Mouse (Mus musculus): Measurements from ENCODE around the gene Glis3. TPM values are rescaled to one million over a fixed set of nuclear protein-coding genes. Genes with fewer than 3 reads are reported as not detected.

Glis3 gene
- polyA plus RNA-seq, 1 experiment from 2014 or later = 0.36 TPM

DNA sequence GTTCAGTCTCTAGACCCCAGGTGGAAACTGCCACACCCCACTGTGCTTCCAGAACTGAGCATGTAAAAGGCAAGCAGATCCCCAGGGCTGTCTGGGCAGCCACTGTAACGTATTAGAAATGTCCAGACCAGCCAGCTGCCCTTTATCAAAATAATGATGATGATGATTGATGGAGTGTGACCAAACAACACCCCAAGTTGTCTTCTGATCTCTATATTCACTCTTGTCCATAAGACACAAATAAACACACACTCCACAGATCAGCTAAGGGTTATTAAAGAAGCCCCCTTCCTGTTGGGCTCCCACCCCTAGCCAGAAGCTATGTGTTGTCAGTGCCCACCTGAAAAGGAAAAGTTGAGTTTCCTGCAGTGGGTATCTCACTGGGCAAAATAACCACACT is 134.4 kb downstream of the Glis3 start:
- ATAC-seq (no peak), DNase-seq (no peak)
- Histone ChIP-seq H3K27ac (ENCODE audit: low read depth) (no peak overlapping the region), H3K27me3 (ENCODE audit: insufficient read depth, low read length) (no peaks in the 10 kb centered on the region), H3K4me1 (ENCODE audit: insufficient read depth) (no peaks in the 10 kb centered on the region), H3K9ac (replicated peaks) (no peak overlapping the region), H3K9me3 (ENCODE audit: low read length) (no peaks in the 10 kb centered on the region), H3K36me3 (replicated peaks; ENCODE audit: insufficient read depth, low read length) (no peaks in the 10 kb centered on the region), H3K4me2 (ENCODE audit: low read depth, low read length) (no peak overlapping the region), H3K4me3 (ENCODE audit: low read depth, low read length) (no peak overlapping the region)
- WGBS (ENCODE audit: insufficient replicate concordance) = 44% methylated on average over 1 of the region's 1 CpGs
- TF ChIP-seq EP300 (IDR thresholded peaks at IDR 0.05; ENCODE audit: low read depth) (no peak), CTCF (IDR thresholded peaks at IDR 0.05; ENCODE audit: low read depth) (no peak)

DNA sequence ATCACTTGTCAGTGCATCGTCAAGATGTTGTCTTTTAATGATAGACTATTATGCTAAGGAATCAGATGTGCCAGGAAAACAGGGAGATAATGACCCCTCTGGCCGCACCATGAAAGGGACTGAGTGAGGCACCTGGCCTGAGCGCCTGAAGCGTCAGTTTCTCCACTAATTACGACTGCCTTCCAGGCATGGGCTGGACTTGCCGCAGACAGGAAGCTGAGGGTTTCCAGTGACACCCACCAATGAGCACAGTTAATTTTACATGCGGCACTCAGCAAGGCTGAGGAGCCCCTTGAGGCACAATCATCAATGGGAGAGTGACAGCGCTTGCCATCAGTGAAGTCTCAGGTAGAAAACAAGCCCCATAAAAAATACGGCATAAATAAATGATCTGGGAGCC is 141.1 kb downstream of the Glis3 start:
- H3K9ac ChIP-seq (replicated peaks) = no peak overlapping the region
- no peak overlapping the region for H3K4me2 ChIP-seq (ENCODE audit: low read depth, low read length)
- H3K36me3 ChIP-seq (replicated peaks; ENCODE audit: insufficient read depth, low read length) = no peaks in the 10 kb centered on the region
- 50% methylated on average over 9 of the region's 9 CpGs for WGBS (ENCODE audit: insufficient replicate concordance)
- no peak for DNase-seq
- no peak for ATAC-seq
- H3K4me1 ChIP-seq (ENCODE audit: insufficient read depth) = no peaks in the 10 kb centered on the region
- no peak overlapping the region for H3K4me3 ChIP-seq (ENCODE audit: low read depth, low read length)
- H3K9me3 ChIP-seq (ENCODE audit: low read length) = no peaks in the 10 kb centered on the region
- TF ChIP-seq EP300 (IDR thresholded peaks at IDR 0.05; ENCODE audit: low read depth) (no peak), CTCF (IDR thresholded peaks at IDR 0.05; ENCODE audit: low read depth) (no peak)
- no peak overlapping the region for H3K27ac ChIP-seq (ENCODE audit: low read depth)
- H3K27me3 ChIP-seq (ENCODE audit: insufficient read depth, low read length) = no peaks in the 10 kb centered on the region

DNA sequence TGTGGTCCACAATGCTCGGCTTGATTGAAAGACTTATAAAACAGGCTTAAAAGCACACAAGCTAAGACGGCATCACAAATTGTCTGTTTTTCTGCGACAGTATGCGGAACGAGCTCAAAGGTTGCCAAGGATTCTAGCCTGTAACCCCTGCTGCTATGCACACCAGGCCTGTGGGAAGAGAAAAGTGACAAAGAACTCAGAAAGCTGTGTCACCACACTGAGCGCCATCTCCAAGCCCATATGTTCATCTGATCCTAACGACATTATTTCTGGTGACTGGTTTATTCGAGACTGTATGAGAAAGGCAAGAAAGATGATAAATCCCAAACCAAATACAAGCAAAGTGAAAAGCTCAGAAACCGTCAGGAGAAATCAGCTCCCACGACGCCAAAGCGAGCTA is 144.9 kb downstream of the Glis3 start:
- WGBS (ENCODE audit: insufficient replicate concordance) = 83% methylated on average over 12 of the region's 12 CpGs
- H3K4me1 ChIP-seq (ENCODE audit: insufficient read depth) = no peaks in the 10 kb centered on the region
- DNase-seq = no peak
- H3K27ac ChIP-seq (ENCODE audit: low read depth) = no peak overlapping the region
- no peak for TF ChIP-seq CTCF (IDR thresholded peaks at IDR 0.05; ENCODE audit: low read depth)
- TF ChIP-seq EP300 (IDR thresholded peaks at IDR 0.05; ENCODE audit: low read depth) = no peak
- no peak overlapping the region for H3K9ac ChIP-seq (replicated peaks)
- no peaks in the 10 kb centered on the region for H3K27me3 ChIP-seq (ENCODE audit: insufficient read depth, low read length)
- H3K36me3 ChIP-seq (replicated peaks; ENCODE audit: insufficient read depth, low read length) = no peaks in the 10 kb centered on the region
- no peak overlapping the region for H3K4me3 ChIP-seq (ENCODE audit: low read depth, low read length)
- H3K9me3 ChIP-seq (ENCODE audit: low read length) = no peaks in the 10 kb centered on the region
- ATAC-seq = no peak
- no peak overlapping the region for H3K4me2 ChIP-seq (ENCODE audit: low read depth, low read length)

DNA sequence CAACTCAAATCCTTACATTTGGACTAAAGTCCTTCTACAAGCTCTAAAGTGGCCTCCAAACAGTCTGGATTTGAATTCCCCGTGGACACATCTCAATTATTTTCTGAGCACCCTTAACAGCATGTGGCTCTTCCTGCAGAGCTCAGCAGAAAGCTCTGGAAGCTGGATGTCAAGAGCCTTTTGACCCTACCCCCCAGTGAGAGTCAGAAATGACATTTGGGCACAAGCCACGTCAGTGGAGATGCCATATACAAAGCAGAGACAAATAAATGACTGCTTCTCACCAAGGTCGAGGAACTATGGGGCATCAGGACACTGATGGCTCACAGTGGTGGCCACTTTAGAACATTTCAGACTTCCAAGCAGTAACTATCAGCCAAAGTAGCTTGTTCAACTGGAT is 146.3 kb downstream of the Glis3 start:
- Histone ChIP-seq H3K4me3 (ENCODE audit: low read depth, low read length) (no peak overlapping the region), H3K36me3 (replicated peaks; ENCODE audit: insufficient read depth, low read length) (no peaks in the 10 kb centered on the region), H3K4me2 (ENCODE audit: low read depth, low read length) (no peak overlapping the region), H3K9me3 (ENCODE audit: low read length) (no peaks in the 10 kb centered on the region), H3K9ac (replicated peaks) (no peak overlapping the region), H3K4me1 (ENCODE audit: insufficient read depth) (no peaks in the 10 kb centered on the region), H3K27ac (ENCODE audit: low read depth) (no peak overlapping the region), H3K27me3 (ENCODE audit: insufficient read depth, low read length) (no peaks in the 10 kb centered on the region)
- DNase-seq (no peak), ATAC-seq (no peak)
- TF ChIP-seq EP300 (IDR thresholded peaks at IDR 0.05; ENCODE audit: low read depth) = no peak
- no peak for TF ChIP-seq CTCF (IDR thresholded peaks at IDR 0.05; ENCODE audit: low read depth)
- 63% methylated on average over 3 of the region's 3 CpGs for WGBS (ENCODE audit: insufficient replicate concordance)

DNA sequence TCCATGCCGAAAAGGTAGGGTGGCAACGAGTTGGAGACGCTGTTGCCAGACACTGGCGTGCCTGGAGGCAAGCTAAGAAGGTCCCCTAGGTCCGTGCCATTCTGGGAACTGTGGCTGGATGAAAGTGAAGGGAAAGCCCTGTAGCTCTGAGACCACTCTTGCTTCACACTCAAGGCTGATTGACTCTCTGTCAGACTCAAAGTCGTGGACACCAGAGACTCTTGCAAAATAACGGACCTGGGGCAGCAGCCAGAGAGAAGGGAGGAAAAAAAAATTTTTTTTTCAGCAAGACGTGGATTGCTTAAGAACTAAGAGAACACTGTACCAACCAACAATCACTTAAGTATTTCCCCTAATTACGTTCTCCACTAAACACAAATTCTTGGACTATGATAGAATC is 148.1 kb downstream of the Glis3 start:
- DNase-seq (no peak), ATAC-seq (no peak)
- no peak overlapping the region for H3K9ac ChIP-seq (replicated peaks)
- H3K27ac ChIP-seq (ENCODE audit: low read depth) = no peak overlapping the region
- no peak for TF ChIP-seq CTCF (IDR thresholded peaks at IDR 0.05; ENCODE audit: low read depth)
- TF ChIP-seq EP300 (IDR thresholded peaks at IDR 0.05; ENCODE audit: low read depth) = no peak
- H3K4me3 ChIP-seq (ENCODE audit: low read depth, low read length) = no peak overlapping the region
- no peak overlapping the region for H3K4me2 ChIP-seq (ENCODE audit: low read depth, low read length)
- H3K9me3 ChIP-seq (ENCODE audit: low read length) = no peaks in the 10 kb centered on the region
- 66% methylated on average over 9 of the region's 9 CpGs for whole genome bisulfite sequencing (ENCODE audit: insufficient replicate concordance)
- H3K27me3 ChIP-seq (ENCODE audit: insufficient read depth, low read length) = no peaks in the 10 kb centered on the region
- H3K4me1 ChIP-seq (ENCODE audit: insufficient read depth) = no peaks in the 10 kb centered on the region
- H3K36me3 ChIP-seq (replicated peaks; ENCODE audit: insufficient read depth, low read length) = no peaks in the 10 kb centered on the region

DNA sequence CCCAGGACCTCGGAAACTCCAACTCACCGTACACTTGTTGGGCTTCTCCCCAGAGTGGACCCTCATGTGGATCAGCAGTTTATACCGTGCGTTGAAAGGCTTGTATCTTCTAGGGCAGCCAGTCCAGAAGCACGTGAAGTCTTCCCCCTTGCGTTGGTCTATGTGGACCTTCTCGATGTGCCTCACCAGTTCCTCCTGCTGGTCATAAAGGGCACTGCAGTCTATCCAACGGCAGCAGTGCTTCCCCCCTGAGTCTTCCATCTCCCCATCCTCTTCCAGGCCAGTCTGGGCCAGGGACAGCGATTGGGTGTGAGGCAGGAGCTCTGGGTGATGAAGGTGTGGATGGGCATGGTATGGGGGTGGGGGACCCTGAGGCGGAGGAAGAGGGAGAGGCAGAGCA is 149.0 kb downstream of the Glis3 start:
- Histone ChIP-seq H3K9me3 (ENCODE audit: low read length) (no peaks in the 10 kb centered on the region), H3K4me2 (ENCODE audit: low read depth, low read length) (no peak overlapping the region), H3K36me3 (replicated peaks; ENCODE audit: insufficient read depth, low read length) (no peaks in the 10 kb centered on the region), H3K9ac (replicated peaks) (no peak overlapping the region), H3K4me3 (ENCODE audit: low read depth, low read length) (no peak overlapping the region), H3K4me1 (ENCODE audit: insufficient read depth) (no peaks in the 10 kb centered on the region), H3K27ac (ENCODE audit: low read depth) (no peak overlapping the region), H3K27me3 (ENCODE audit: insufficient read depth, low read length) (no peaks in the 10 kb centered on the region)
- DNase-seq (peak; percentile 61), ATAC-seq (no peak)
- WGBS (ENCODE audit: insufficient replicate concordance) = 43% methylated on average over 10 of the region's 10 CpGs
- TF ChIP-seq CTCF (IDR thresholded peaks at IDR 0.05; ENCODE audit: low read depth) (peak; percentile 91), EP300 (IDR thresholded peaks at IDR 0.05; ENCODE audit: low read depth) (no peak)

DNA sequence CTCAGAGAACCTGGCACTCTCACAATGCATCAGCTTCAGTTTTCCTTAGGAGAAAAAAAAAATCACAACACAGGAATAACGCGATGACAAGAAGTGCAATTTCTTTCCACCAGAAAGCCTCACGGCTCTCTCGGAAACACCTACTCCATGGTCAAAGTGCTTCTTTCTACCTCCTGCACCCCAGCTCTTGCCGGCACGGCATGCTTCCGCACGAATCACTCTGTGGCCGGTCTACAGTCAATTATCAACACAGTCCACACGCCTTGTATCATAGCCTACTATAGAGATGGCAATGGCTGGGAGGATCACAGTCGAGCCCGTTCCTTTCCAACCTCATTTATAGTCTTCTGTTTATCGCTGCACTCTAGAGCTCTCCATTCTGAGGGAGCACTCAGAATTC is 150.9 kb downstream of the Glis3 start:
- 86% methylated on average over 13 of the region's 13 CpGs for WGBS (ENCODE audit: insufficient replicate concordance)
- ATAC-seq = no peak
- H3K4me1 ChIP-seq (ENCODE audit: insufficient read depth) = no peaks in the 10 kb centered on the region

More for the DNA sequence above, 150.9 kb downstream of the Glis3 start:
- H3K27ac ChIP-seq (ENCODE audit: low read depth) = no peak overlapping the region
- H3K4me3 ChIP-seq (ENCODE audit: low read depth, low read length) = no peak overlapping the region
- no peaks in the 10 kb centered on the region for H3K9me3 ChIP-seq (ENCODE audit: low read length)
- H3K9ac ChIP-seq (replicated peaks) = no peak overlapping the region
- no peak for DNase-seq
- no peaks in the 10 kb centered on the region for H3K36me3 ChIP-seq (replicated peaks; ENCODE audit: insufficient read depth, low read length)
- no peak for TF ChIP-seq CTCF (IDR thresholded peaks at IDR 0.05; ENCODE audit: low read depth)
- no peak for TF ChIP-seq EP300 (IDR thresholded peaks at IDR 0.05; ENCODE audit: low read depth)
- H3K4me2 ChIP-seq (ENCODE audit: low read depth, low read length) = no peak overlapping the region
- H3K27me3 ChIP-seq (ENCODE audit: insufficient read depth, low read length) = no peaks in the 10 kb centered on the region
